Mouse (Mus musculus): ENCODE measurements around the gene Chp2.

DNA sequence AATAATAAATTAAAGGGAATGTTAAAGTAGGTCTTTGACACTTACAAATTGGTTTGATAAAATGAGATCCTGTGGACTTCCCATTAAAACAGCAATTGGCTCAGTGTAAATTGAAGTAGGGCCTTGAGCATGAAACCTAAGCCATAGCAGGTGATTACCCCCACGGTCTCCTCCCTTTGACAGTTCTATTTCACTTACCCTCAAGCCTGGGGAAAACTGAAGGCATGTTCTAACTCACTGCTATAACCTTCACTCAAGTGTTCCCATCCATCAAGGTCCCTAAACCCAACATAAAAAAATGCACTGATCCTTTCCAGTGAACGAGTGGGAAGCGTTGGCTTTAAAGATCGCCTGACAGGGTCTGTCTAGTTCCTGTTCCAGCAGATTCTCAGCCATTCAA lies 11.6 kb downstream of the Chp2 start:
- TF ChIP-seq CTCF (IDR thresholded peaks at IDR 0.05; ENCODE audit: low read depth, low read length) = no peak
- TF ChIP-seq TAL1 (conservative IDR thresholded peaks at IDR 0.05; ENCODE audit: low read depth, low read length) = no peak
